Mouse (Mus musculus): ENCODE data around the gene Odc1. TPM values are rescaled to one million over a fixed set of nuclear protein-coding genes. Genes with fewer than 3 reads are reported as not detected.

Odc1 gene
- polyA plus RNA-seq, 1 experiment from 2014 or later: 158 TPM

DNA sequence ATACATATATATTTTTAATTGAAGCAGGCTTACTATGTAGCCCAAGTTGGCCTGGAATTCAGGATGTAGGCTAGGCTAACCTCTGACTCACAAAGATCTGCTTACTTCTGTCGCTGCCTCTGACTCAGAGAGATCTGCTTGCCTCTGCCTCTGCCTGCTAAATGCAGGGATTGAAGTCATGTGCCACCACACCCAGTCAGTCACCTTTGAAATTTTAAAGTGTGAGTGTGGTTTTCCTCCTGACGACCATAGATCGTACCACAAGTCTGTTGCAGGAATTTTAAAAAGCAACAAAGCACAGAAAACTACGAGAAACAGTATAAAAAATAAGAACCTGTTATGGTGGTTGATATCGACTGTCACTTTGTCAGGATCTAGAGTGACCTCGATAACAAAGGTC, 33.6 kb upstream of the Odc1 start:
- H3K9me3 ChIP-seq (replicated peaks; ENCODE audit: control insufficient read depth, low read length): no peaks in the 10 kb centered on the region
- peaks cover 10% of the 10 kb centered on the region; the same call in 1 of the 2 replicates for H3K4me1 ChIP-seq (ENCODE audit: control insufficient read depth, insufficient read depth, low read length)
- H3K4me3 ChIP-seq (replicated peaks; ENCODE audit: low read length): no peak overlapping the region
- 84% methylated on average over 6 of the region's 6 CpGs for WGBS
- no peak overlapping the region for H3K9ac ChIP-seq (ENCODE audit: low read length)
- H3K4me2 ChIP-seq (ENCODE audit: low read depth, low read length): no peak overlapping the region
- no peaks in the 10 kb centered on the region for H3K36me3 ChIP-seq (ENCODE audit: control insufficient read depth, insufficient read depth, low read length)
- ATAC-seq (ENCODE audit: insufficient read depth, low FRiP score): no peak
- H3K27ac ChIP-seq (ENCODE audit: low read length): no peak overlapping the region
- H3K27me3 ChIP-seq (ENCODE audit: control insufficient read depth, insufficient read depth, low read length): no peaks in the 10 kb centered on the region

DNA sequence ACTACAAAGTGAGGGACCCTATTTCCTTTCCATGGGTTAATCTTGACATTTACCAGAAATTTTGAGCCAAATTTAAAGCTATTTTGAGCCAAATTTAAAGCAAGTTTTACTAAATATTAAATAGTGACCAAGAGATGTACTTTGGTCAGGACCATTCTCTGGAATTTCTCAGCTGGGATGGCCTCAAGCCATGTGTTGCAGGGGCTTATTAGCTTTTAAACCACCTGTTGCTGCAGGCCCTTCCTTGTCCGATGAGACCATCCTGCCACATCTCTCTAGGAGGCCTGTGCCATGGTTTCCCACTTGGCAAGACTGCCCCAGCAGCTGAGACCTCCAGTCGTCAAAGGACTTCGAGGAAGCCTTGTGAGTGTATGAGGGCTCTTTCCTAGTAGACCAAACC, 15.4 kb upstream of the Odc1 start:
- 81% methylated on average over 3 of the region's 3 CpGs for WGBS
- H3K9me3 ChIP-seq (replicated peaks; ENCODE audit: control insufficient read depth, low read length): no peaks in the 10 kb centered on the region
- no peak overlapping the region for H3K9ac ChIP-seq (ENCODE audit: low read length)
- H3K4me1 ChIP-seq (ENCODE audit: control insufficient read depth, insufficient read depth, low read length): no peaks in the 10 kb centered on the region
- H3K4me2 ChIP-seq (ENCODE audit: low read depth, low read length): no peak overlapping the region
- H3K4me3 ChIP-seq (replicated peaks; ENCODE audit: low read length): no peak overlapping the region
- H3K27ac ChIP-seq (ENCODE audit: low read length): no peak overlapping the region
- H3K27me3 ChIP-seq (ENCODE audit: control insufficient read depth, insufficient read depth, low read length): no peaks in the 10 kb centered on the region
- H3K36me3 ChIP-seq (ENCODE audit: control insufficient read depth, insufficient read depth, low read length): no peaks in the 10 kb centered on the region
- no peak for ATAC-seq (ENCODE audit: insufficient read depth, low FRiP score)

- Histone ChIP-seq H3K27me3 (ENCODE audit: control insufficient read depth, insufficient read depth, low read length) (no peaks in the 10 kb centered on the region), H3K27ac (ENCODE audit: low read length) (no peak overlapping the region), H3K9ac (ENCODE audit: low read length) (no peak overlapping the region), H3K36me3 (ENCODE audit: control insufficient read depth, insufficient read depth, low read length) (no peaks in the 10 kb centered on the region), H3K4me2 (ENCODE audit: low read depth, low read length) (no peak overlapping the region), H3K4me1 (ENCODE audit: control insufficient read depth, insufficient read depth, low read length) (no peaks in the 10 kb centered on the region), H3K4me3 (replicated peaks; ENCODE audit: low read length) (no peak overlapping the region), H3K9me3 (replicated peaks; ENCODE audit: control insufficient read depth, low read length) (no peaks in the 10 kb centered on the region)
- no peak for ATAC-seq (ENCODE audit: insufficient read depth, low FRiP score)
- WGBS: 73% methylated on average over 6 of the region's 6 CpGs
Observed at GRCm38 (mm10) chr12:17529726-17530125, 14.9 kb upstream of the Odc1 start.

DNA sequence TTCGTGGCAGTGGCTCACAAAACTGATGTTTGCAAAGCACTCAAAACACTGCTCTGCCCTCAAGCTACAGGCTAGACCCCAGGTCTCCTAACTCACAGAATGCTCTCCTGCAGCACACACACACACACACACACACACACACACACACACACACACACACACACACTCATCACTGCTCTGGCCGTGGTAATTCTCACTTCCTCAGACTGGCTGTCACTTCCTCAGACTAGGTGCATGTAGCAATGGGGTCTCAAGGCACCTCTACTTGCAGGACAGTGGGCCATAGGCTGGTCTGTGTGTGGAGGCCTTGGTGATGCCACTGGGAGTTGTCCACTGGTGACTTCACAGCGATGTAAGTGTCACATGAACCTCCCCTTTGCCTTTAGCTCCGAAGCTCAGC, 13.8 kb upstream of the Odc1 start:
- Histone ChIP-seq H3K36me3 (ENCODE audit: control insufficient read depth, insufficient read depth, low read length) (no peaks in the 10 kb centered on the region), H3K9ac (ENCODE audit: low read length) (no peak overlapping the region), H3K4me3 (replicated peaks; ENCODE audit: low read length) (no peak overlapping the region), H3K4me2 (ENCODE audit: low read depth, low read length) (no peak overlapping the region), H3K27ac (ENCODE audit: low read length) (no peak overlapping the region), H3K27me3 (ENCODE audit: control insufficient read depth, insufficient read depth, low read length) (no peaks in the 10 kb centered on the region), H3K4me1 (ENCODE audit: control insufficient read depth, insufficient read depth, low read length) (no peaks in the 10 kb centered on the region), H3K9me3 (replicated peaks; ENCODE audit: control insufficient read depth, low read length) (no peaks in the 10 kb centered on the region)
- 67% methylated on average over 4 of the region's 4 CpGs for WGBS
- no peak for ATAC-seq (ENCODE audit: insufficient read depth, low FRiP score)

DNA sequence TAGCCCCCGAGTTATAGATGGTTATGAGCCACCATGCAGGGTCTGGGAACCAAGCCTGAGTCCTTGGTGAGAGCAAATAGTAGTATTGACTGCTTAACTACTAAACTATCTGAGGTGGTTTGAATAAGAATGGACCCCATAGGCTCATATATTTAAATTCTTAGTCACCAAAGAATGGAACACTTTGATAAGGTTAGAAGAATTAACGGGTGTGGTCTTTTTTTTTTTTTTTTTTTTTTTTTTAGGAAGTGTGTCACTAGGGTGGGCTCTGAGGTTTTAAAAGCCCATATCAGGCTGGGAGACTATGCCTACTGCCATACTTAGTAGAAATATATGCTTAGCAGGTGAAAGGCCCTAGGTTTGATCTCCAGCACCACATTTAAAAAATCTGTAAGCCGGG, 8.4 kb upstream of the Odc1 start:
- no peak for ATAC-seq (ENCODE audit: insufficient read depth, low FRiP score)
- H3K27ac ChIP-seq (ENCODE audit: low read length): no peak overlapping the region
- 89% methylated on average over 3 of the region's 3 CpGs for WGBS

GRCm38 (mm10) chr12:17537147-17537546, 7.4 kb upstream of the Odc1 start:
- H3K27ac ChIP-seq (ENCODE audit: low read length): no peak overlapping the region
- H3K4me2 ChIP-seq (ENCODE audit: low read depth, low read length): no peak overlapping the region
- H3K36me3 ChIP-seq (ENCODE audit: control insufficient read depth, insufficient read depth, low read length): no peaks in the 10 kb centered on the region
- H3K4me3 ChIP-seq (replicated peaks; ENCODE audit: low read length): no peak overlapping the region
- H3K27me3 ChIP-seq (ENCODE audit: control insufficient read depth, insufficient read depth, low read length): no peaks in the 10 kb centered on the region
- no peak for ATAC-seq (ENCODE audit: insufficient read depth, low FRiP score)
- no peaks in the 10 kb centered on the region for H3K4me1 ChIP-seq (ENCODE audit: control insufficient read depth, insufficient read depth, low read length)
- 75% methylated on average over 3 of the region's 3 CpGs for WGBS
- no peaks in the 10 kb centered on the region for H3K9me3 ChIP-seq (replicated peaks; ENCODE audit: control insufficient read depth, low read length)
- H3K9ac ChIP-seq (ENCODE audit: low read length): no peak overlapping the region

More for the DNA sequence above, 8.4 kb upstream of the Odc1 start:
- no peak overlapping the region for H3K4me3 ChIP-seq (replicated peaks; ENCODE audit: low read length)
- H3K9me3 ChIP-seq (replicated peaks; ENCODE audit: control insufficient read depth, low read length): no peaks in the 10 kb centered on the region
- no peaks in the 10 kb centered on the region for H3K36me3 ChIP-seq (ENCODE audit: control insufficient read depth, insufficient read depth, low read length)
- no peaks in the 10 kb centered on the region for H3K4me1 ChIP-seq (ENCODE audit: control insufficient read depth, insufficient read depth, low read length)
- H3K27me3 ChIP-seq (ENCODE audit: control insufficient read depth, insufficient read depth, low read length): no peaks in the 10 kb centered on the region
- H3K4me2 ChIP-seq (ENCODE audit: low read depth, low read length): no peak overlapping the region
- no peak overlapping the region for H3K9ac ChIP-seq (ENCODE audit: low read length)

GRCm38 (mm10) chr12:17538087-17538486, 6.5 kb upstream of the Odc1 start:
- Histone ChIP-seq H3K9ac (ENCODE audit: low read length) (no peak overlapping the region), H3K9me3 (replicated peaks; ENCODE audit: control insufficient read depth, low read length) (no peaks in the 10 kb centered on the region), H3K36me3 (ENCODE audit: control insufficient read depth, insufficient read depth, low read length) (no peaks in the 10 kb centered on the region), H3K27me3 (ENCODE audit: control insufficient read depth, insufficient read depth, low read length) (no peaks in the 10 kb centered on the region), H3K27ac (ENCODE audit: low read length) (no peak overlapping the region), H3K4me2 (ENCODE audit: low read depth, low read length) (no peak overlapping the region), H3K4me3 (replicated peaks; ENCODE audit: low read length) (no peak overlapping the region), H3K4me1 (ENCODE audit: control insufficient read depth, insufficient read depth, low read length) (no peaks in the 10 kb centered on the region)
- 80% methylated on average over 3 of the region's 3 CpGs for WGBS
- peak; percentile 80; the same call in 1 of the 2 replicates for ATAC-seq (ENCODE audit: insufficient read depth, low FRiP score)

GRCm38 (mm10) chr12:17539041-17539440, 5.6 kb upstream of the Odc1 start:
- no peaks in the 10 kb centered on the region for H3K27me3 ChIP-seq (ENCODE audit: control insufficient read depth, insufficient read depth, low read length)
- no peak overlapping the region for H3K4me2 ChIP-seq (ENCODE audit: low read depth, low read length)
- WGBS: 63% methylated on average over 6 of the region's 6 CpGs
- H3K4me3 ChIP-seq (replicated peaks; ENCODE audit: low read length): no peak overlapping the region
- no peak overlapping the region for H3K27ac ChIP-seq (ENCODE audit: low read length)
- H3K4me1 ChIP-seq (ENCODE audit: control insufficient read depth, insufficient read depth, low read length): no peaks in the 10 kb centered on the region
- H3K9me3 ChIP-seq (replicated peaks; ENCODE audit: control insufficient read depth, low read length): no peaks in the 10 kb centered on the region
- no peaks in the 10 kb centered on the region for H3K36me3 ChIP-seq (ENCODE audit: control insufficient read depth, insufficient read depth, low read length)
- H3K9ac ChIP-seq (ENCODE audit: low read length): no peak overlapping the region
- ATAC-seq (ENCODE audit: insufficient read depth, low FRiP score): no peak

DNA sequence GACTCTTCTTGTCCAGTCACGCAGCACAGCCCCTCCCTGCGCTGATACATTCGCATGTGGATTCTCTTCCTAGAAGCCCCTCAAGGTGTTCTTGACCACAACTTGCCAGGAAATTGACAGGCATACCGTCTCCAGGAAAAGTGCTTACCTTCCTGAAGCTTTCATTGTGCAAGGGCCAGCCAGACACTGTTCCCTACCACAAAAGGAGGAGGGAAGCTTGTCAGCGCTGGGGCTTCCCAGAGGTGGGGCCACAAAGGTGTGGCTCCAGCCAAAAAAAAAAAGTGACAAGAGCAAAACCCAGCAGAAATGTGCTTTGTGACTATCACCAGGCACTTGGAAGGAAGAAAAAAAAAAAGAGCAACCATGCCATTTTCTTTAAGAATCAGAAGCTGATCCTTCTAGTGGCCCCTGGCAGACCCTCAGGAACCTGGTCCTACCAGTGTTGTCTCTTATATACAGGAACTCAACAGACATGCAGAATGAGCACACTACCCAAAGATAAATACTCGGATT, 4.5 kb upstream of the Odc1 start:
- H3K9ac ChIP-seq (ENCODE audit: low read length): no peak overlapping the region; the same call in 1 of the 2 replicates
- no peaks in the 10 kb centered on the region for H3K4me1 ChIP-seq (ENCODE audit: control insufficient read depth, insufficient read depth, low read length)
- H3K9me3 ChIP-seq (replicated peaks; ENCODE audit: control insufficient read depth, low read length): no peaks in the 10 kb centered on the region
- H3K4me2 ChIP-seq (ENCODE audit: low read depth, low read length): no peak overlapping the region
- H3K27me3 ChIP-seq (ENCODE audit: control insufficient read depth, insufficient read depth, low read length): no peaks in the 10 kb centered on the region
- ATAC-seq (ENCODE audit: insufficient read depth, low FRiP score): no peak
- WGBS: 69% methylated on average over 6 of the region's 6 CpGs
- no peak overlapping the region for H3K27ac ChIP-seq (ENCODE audit: low read length)
- H3K36me3 ChIP-seq (ENCODE audit: control insufficient read depth, insufficient read depth, low read length): no peaks in the 10 kb centered on the region
- H3K4me3 ChIP-seq (replicated peaks; ENCODE audit: low read length): no peak overlapping the region
